Mouse (Mus musculus) frontal cortex, adult (tissue): ENCODE measurements around the gene Foxn3.

ENCODE experiments used
- ATAC-seq: cut with Nextera tagmentation; 2 replicates; pipeline ENCODE4 v1.9.2; 2017; ENCODE audit warnings: mild to moderate bottlenecking, moderate library complexity, mixed read lengths; ENCODE audit not compliant: low TSS enrichment

The Foxn3 gene

GRCm38 (mm10) chr12:99417885-99418284 lies 145.5 kb downstream of the Foxn3 start:
- peak; percentile 69 for ATAC-seq

GRCm38 (mm10) chr12:99415538-99415937 lies 147.8 kb downstream of the Foxn3 start:
- peak; percentile 76 for ATAC-seq

GRCm38 (mm10) chr12:99412496-99412895 lies 150.9 kb downstream of the Foxn3 start:
- ATAC-seq: no peak

- ATAC-seq: no peak
These were observed 151.3 kb downstream of the Foxn3 start for GRCm38 (mm10) chr12:99412034-99412433.

GRCm38 (mm10) chr12:99408651-99409050 lies 154.7 kb downstream of the Foxn3 start:
- no peak for ATAC-seq

- ATAC-seq: no peak
These were observed 155.3 kb downstream of the Foxn3 start for GRCm38 (mm10) chr12:99408089-99408488.

- ATAC-seq: peak; percentile 59; the same call in 1 of the 2 replicates
These were observed 156.1 kb downstream of the Foxn3 start for GRCm38 (mm10) chr12:99407318-99407716.

- peak; percentile 41; the same call in 1 of the 2 replicates for ATAC-seq
These were observed 156.6 kb downstream of the Foxn3 start for GRCm38 (mm10) chr12:99406697-99407317.

- peak; percentile 16; the same call in 1 of the 2 replicates for ATAC-seq
These were observed 157.1 kb downstream of the Foxn3 start for GRCm38 (mm10) chr12:99406254-99406653.

GRCm38 (mm10) chr12:99405401-99405800 lies 158.0 kb downstream of the Foxn3 start:
- no peak for ATAC-seq

- ATAC-seq: no peak
These were observed 160.4 kb downstream of the Foxn3 start for GRCm38 (mm10) chr12:99403004-99403403.

GRCm38 (mm10) chr12:99400907-99401306 lies 162.5 kb downstream of the Foxn3 start:
- no peak for ATAC-seq

- ATAC-seq: no peak
These were observed 163.8 kb downstream of the Foxn3 start for GRCm38 (mm10) chr12:99399575-99399974.

- no peak for ATAC-seq
These were observed 166.9 kb downstream of the Foxn3 start for GRCm38 (mm10) chr12:99396461-99396860.

GRCm38 (mm10) chr12:99395082-99395481 lies 168.3 kb downstream of the Foxn3 start:
- ATAC-seq: no peak

- no peak for ATAC-seq
These were observed 168.7 kb downstream of the Foxn3 start for GRCm38 (mm10) chr12:99394676-99395075.

GRCm38 (mm10) chr12:99393867-99394630 lies 169.3 kb downstream of the Foxn3 start:
- ATAC-seq: no peak; the same call in 1 of the 2 replicates

- ATAC-seq: peak; percentile 73
These were observed 170.2 kb downstream of the Foxn3 start for GRCm38 (mm10) chr12:99392944-99393866.

GRCm38 (mm10) chr12:99391942-99392880 lies 171.2 kb downstream of the Foxn3 start:
- ATAC-seq: peak; percentile 82

- no peak for ATAC-seq
These were observed 173.0 kb downstream of the Foxn3 start for GRCm38 (mm10) chr12:99390429-99390828.

- ATAC-seq: no peak
These were observed 174.1 kb downstream of the Foxn3 start for GRCm38 (mm10) chr12:99389244-99389643.
